Mouse (Mus musculus): ENCODE data around the gene Ccdc62. TPM values are rescaled to one million over a fixed set of nuclear protein-coding genes. Genes with fewer than 3 reads are reported as not detected.
A peak's percentile ranks its signal among the peaks of the same experiment; 100 is the strongest.

The Ccdc62 gene
- polyA plus RNA-seq, 1 experiment from 2014 or later = 6.8 TPM

GRCm38 (mm10) chr5:123974616-123975111 is 44.2 kb downstream of the Ccdc62 start:
- Histone ChIP-seq H3K4me1 (ENCODE audit: insufficient read depth, low read length) (peaks cover 49% of the 10 kb centered on the region), H3K4me2 (replicated peaks; ENCODE audit: low read depth, low read length) (peak overlapping the region; percentile 89), H3K9ac (replicated peaks; ENCODE audit: low read length) (peak overlapping the region; percentile 87), H3K4me3 (ENCODE audit: low read length) (peak overlapping the region; percentile 77), H3K27ac (ENCODE audit: low read length) (peak overlapping the region; percentile 81), H3K36me3 (ENCODE audit: insufficient read depth, low read length) (no peaks in the 10 kb centered on the region), H3K9me3 (ENCODE audit: low read length) (no peaks in the 10 kb centered on the region), H3K27me3 (ENCODE audit: insufficient read depth, low read length) (0 out of 2 replicates have a peak, but pooled peaks cover 2% of the 10 kb centered on the region)
- 16% methylated on average over 11 of the region's 11 CpGs for WGBS
- ATAC-seq (ENCODE audit: low FRiP score, low TSS enrichment) = no peak

GRCm38 (mm10) chr5:123975668-123976180 is 45.2 kb downstream of the Ccdc62 start:
- Histone ChIP-seq H3K27me3 (ENCODE audit: insufficient read depth, low read length) (0 out of 2 replicates have a peak, but pooled peaks cover 2% of the 10 kb centered on the region), H3K4me2 (replicated peaks; ENCODE audit: low read depth, low read length) (peak overlapping the region; percentile 89), H3K4me3 (ENCODE audit: low read length) (peak overlapping the region; percentile 77; the same call in 1 of the 2 replicates), H3K9ac (replicated peaks; ENCODE audit: low read length) (peak overlapping the region; percentile 45; the same call in 1 of the 2 replicates), H3K4me1 (ENCODE audit: insufficient read depth, low read length) (peaks cover 52% of the 10 kb centered on the region), H3K36me3 (ENCODE audit: insufficient read depth, low read length) (no peaks in the 10 kb centered on the region), H3K9me3 (ENCODE audit: low read length) (no peaks in the 10 kb centered on the region), H3K27ac (ENCODE audit: low read length) (peak overlapping the region; percentile 81)
- ATAC-seq (ENCODE audit: low FRiP score, low TSS enrichment) = peak; percentile 36
- WGBS = 49% methylated on average over 6 of the region's 6 CpGs

GRCm38 (mm10) chr5:123977231-123977630 is 46.8 kb downstream of the Ccdc62 start:
- no peak for ATAC-seq (ENCODE audit: low FRiP score, low TSS enrichment)
- WGBS = 45% methylated on average over 3 of the region's 3 CpGs
- Histone ChIP-seq H3K9ac (replicated peaks; ENCODE audit: low read length) (no peak overlapping the region), H3K36me3 (ENCODE audit: insufficient read depth, low read length) (no peaks in the 10 kb centered on the region), H3K4me3 (ENCODE audit: low read length) (no peak overlapping the region), H3K4me1 (ENCODE audit: insufficient read depth, low read length) (peaks cover 52% of the 10 kb centered on the region), H3K27ac (ENCODE audit: low read length) (peak overlapping the region; percentile 81), H3K27me3 (ENCODE audit: insufficient read depth, low read length) (0 out of 2 replicates have a peak, but pooled peaks cover 2% of the 10 kb centered on the region), H3K4me2 (replicated peaks; ENCODE audit: low read depth, low read length) (0 out of 2 replicates have a peak overlapping the region, but pooled peaks have one; percentile 1), H3K9me3 (ENCODE audit: low read length) (no peaks in the 10 kb centered on the region)

- no peak for ATAC-seq (ENCODE audit: low FRiP score, low TSS enrichment)
- no peak overlapping the region for H3K27ac ChIP-seq (ENCODE audit: low read length)
These were observed 47.7 kb downstream of the Ccdc62 start for GRCm38 (mm10) chr5:123978131-123978530.

GRCm38 (mm10) chr5:123979221-123979979 is 48.9 kb downstream of the Ccdc62 start:
- Histone ChIP-seq H3K4me1 (ENCODE audit: insufficient read depth, low read length) (peaks cover 48% of the 10 kb centered on the region), H3K4me3 (ENCODE audit: low read length) (no peak overlapping the region), H3K36me3 (ENCODE audit: insufficient read depth, low read length) (no peaks in the 10 kb centered on the region), H3K9me3 (ENCODE audit: low read length) (no peaks in the 10 kb centered on the region), H3K27ac (ENCODE audit: low read length) (peak overlapping the region; percentile 1; the same call in 1 of the 2 replicates), H3K4me2 (replicated peaks; ENCODE audit: low read depth, low read length) (no peak overlapping the region), H3K27me3 (ENCODE audit: insufficient read depth, low read length) (no peaks in the 10 kb centered on the region), H3K9ac (replicated peaks; ENCODE audit: low read length) (no peak overlapping the region)
- ATAC-seq (ENCODE audit: low FRiP score, low TSS enrichment) = no peak; the same call in 1 of the 2 replicates
- WGBS = 53% methylated on average over 18 of the region's 18 CpGs

More at GRCm38 (mm10) chr5:123978131-123978530, 47.7 kb downstream of the Ccdc62 start:
- WGBS = 85% methylated on average over 5 of the region's 5 CpGs
- no peak overlapping the region for H3K4me2 ChIP-seq (replicated peaks; ENCODE audit: low read depth, low read length)
- no peak overlapping the region for H3K4me3 ChIP-seq (ENCODE audit: low read length)
- H3K9ac ChIP-seq (replicated peaks; ENCODE audit: low read length) = no peak overlapping the region
- H3K36me3 ChIP-seq (ENCODE audit: insufficient read depth, low read length) = no peaks in the 10 kb centered on the region
- 0 out of 2 replicates have a peak, but pooled peaks cover 2% of the 10 kb centered on the region for H3K27me3 ChIP-seq (ENCODE audit: insufficient read depth, low read length)
- peaks cover 52% of the 10 kb centered on the region for H3K4me1 ChIP-seq (ENCODE audit: insufficient read depth, low read length)
- no peaks in the 10 kb centered on the region for H3K9me3 ChIP-seq (ENCODE audit: low read length)

GRCm38 (mm10) chr5:123979980-123980369 is 49.5 kb downstream of the Ccdc62 start:
- peaks cover 44% of the 10 kb centered on the region for H3K4me1 ChIP-seq (ENCODE audit: insufficient read depth, low read length)
- H3K27ac ChIP-seq (ENCODE audit: low read length) = 0 out of 2 replicates have a peak overlapping the region, but pooled peaks have one; percentile 11
- H3K9me3 ChIP-seq (ENCODE audit: low read length) = no peaks in the 10 kb centered on the region
- H3K9ac ChIP-seq (replicated peaks; ENCODE audit: low read length) = no peak overlapping the region
- no peak for ATAC-seq (ENCODE audit: low FRiP score, low TSS enrichment)
- WGBS = 65% methylated on average over 4 of the region's 4 CpGs
- no peak overlapping the region for H3K4me2 ChIP-seq (replicated peaks; ENCODE audit: low read depth, low read length)
- no peak overlapping the region for H3K4me3 ChIP-seq (ENCODE audit: low read length)
- no peaks in the 10 kb centered on the region for H3K27me3 ChIP-seq (ENCODE audit: insufficient read depth, low read length)
- no peaks in the 10 kb centered on the region for H3K36me3 ChIP-seq (ENCODE audit: insufficient read depth, low read length)

- H3K4me1 ChIP-seq (ENCODE audit: insufficient read depth, low read length) = peaks cover 41% of the 10 kb centered on the region
- WGBS = 73% methylated on average over 9 of the region's 9 CpGs
- no peak overlapping the region for H3K27ac ChIP-seq (ENCODE audit: low read length)
- H3K9ac ChIP-seq (replicated peaks; ENCODE audit: low read length) = no peak overlapping the region
- H3K9me3 ChIP-seq (ENCODE audit: low read length) = no peaks in the 10 kb centered on the region
- no peak for ATAC-seq (ENCODE audit: low FRiP score, low TSS enrichment)
- no peak overlapping the region for H3K4me3 ChIP-seq (ENCODE audit: low read length)
- no peaks in the 10 kb centered on the region for H3K36me3 ChIP-seq (ENCODE audit: insufficient read depth, low read length)
- H3K4me2 ChIP-seq (replicated peaks; ENCODE audit: low read depth, low read length) = no peak overlapping the region
- H3K27me3 ChIP-seq (ENCODE audit: insufficient read depth, low read length) = no peaks in the 10 kb centered on the region
These were observed 50.2 kb downstream of the Ccdc62 start for GRCm38 (mm10) chr5:123980521-123981249.

GRCm38 (mm10) chr5:123981250-123981554 is 50.7 kb downstream of the Ccdc62 start:
- 73% methylated on average over 6 of the region's 6 CpGs for WGBS
- Histone ChIP-seq H3K9me3 (ENCODE audit: low read length) (no peaks in the 10 kb centered on the region), H3K4me1 (ENCODE audit: insufficient read depth, low read length) (peaks cover 37% of the 10 kb centered on the region), H3K27ac (ENCODE audit: low read length) (no peak overlapping the region), H3K4me3 (ENCODE audit: low read length) (no peak overlapping the region), H3K4me2 (replicated peaks; ENCODE audit: low read depth, low read length) (no peak overlapping the region), H3K36me3 (ENCODE audit: insufficient read depth, low read length) (no peaks in the 10 kb centered on the region), H3K9ac (replicated peaks; ENCODE audit: low read length) (no peak overlapping the region), H3K27me3 (ENCODE audit: insufficient read depth, low read length) (no peaks in the 10 kb centered on the region)
- ATAC-seq (ENCODE audit: low FRiP score, low TSS enrichment) = no peak

GRCm38 (mm10) chr5:123982838-123983237 is 52.4 kb downstream of the Ccdc62 start:
- Histone ChIP-seq H3K27me3 (ENCODE audit: insufficient read depth, low read length) (no peaks in the 10 kb centered on the region), H3K4me2 (replicated peaks; ENCODE audit: low read depth, low read length) (no peak overlapping the region), H3K27ac (ENCODE audit: low read length) (no peak overlapping the region), H3K9me3 (ENCODE audit: low read length) (no peaks in the 10 kb centered on the region), H3K9ac (replicated peaks; ENCODE audit: low read length) (no peak overlapping the region), H3K4me1 (ENCODE audit: insufficient read depth, low read length) (peaks cover 34% of the 10 kb centered on the region), H3K4me3 (ENCODE audit: low read length) (no peak overlapping the region), H3K36me3 (ENCODE audit: insufficient read depth, low read length) (no peaks in the 10 kb centered on the region)
- 63% methylated on average over 11 of the region's 11 CpGs for WGBS
- no peak for ATAC-seq (ENCODE audit: low FRiP score, low TSS enrichment)

Data from kidney, embryonic 16.5 days (tissue).